Mouse (Mus musculus) CH12.LX (cell line): ENCODE results near the gene Gad1.

Source experiments
- CHD2 ChIP-seq: IDR thresholded peaks from 2 replicates; pipeline ENCODE4 v1.6.1; 2011; ENCODE audit warnings: low read length, improper control_type of control experiment
- CTCF ChIP-seq, 2 experiments: IDR thresholded peaks in 1 of 2; conservative IDR thresholded peaks in 1 of 2; 2 replicates each; pipeline ENCODE4 v1.5.1; 2011 to 2012; ENCODE audit warnings: low read depth in 2 of 2, low read length in 2 of 2, improper control_type of control experiment in 1 of 2, inconsistent platforms in 1 of 2, mild to moderate bottlenecking in 1 of 2, moderate library complexity in 1 of 2
- GABPA ChIP-seq: IDR thresholded peaks from 2 replicates; pipeline ENCODE4 v1.6.1; 2012; ENCODE audit warnings: low read depth, low read length, improper control_type of control experiment, inconsistent platforms; ENCODE audit not compliant: insufficient replicate concordance
- MAFK ChIP-seq: IDR thresholded peaks from 2 replicates; pipeline ENCODE4 v1.6.1; 2011; ENCODE audit warnings: low read length, improper control_type of control experiment; ENCODE audit not compliant: insufficient replicate concordance
- MAZ ChIP-seq: IDR thresholded peaks from 2 replicates; pipeline ENCODE4 v1.6.1; 2012; ENCODE audit warnings: low read depth, mild to moderate bottlenecking, inconsistent platforms, low read length, improper control_type of control experiment, moderate library complexity
- NELFE ChIP-seq: IDR thresholded peaks from 2 replicates; pipeline ENCODE4 v1.6.1; 2011; ENCODE audit warnings: low read depth, low read length, improper control_type of control experiment
- POLR2A ChIP-seq: IDR thresholded peaks from 2 replicates; pipeline ENCODE4 v1.6.1; 2011; ENCODE audit warnings: low read depth, mild to moderate bottlenecking, improper control_type of control experiment, low read length
- RCOR1 ChIP-seq: conservative IDR thresholded peaks from 2 replicates; pipeline ENCODE4 v1.6.1; 2012; ENCODE audit warnings: low read depth, mild to moderate bottlenecking, inconsistent platforms, low read length, improper control_type of control experiment
- UBTF ChIP-seq: IDR thresholded peaks from 2 replicates; pipeline ENCODE4 v1.6.1; 2012; ENCODE audit warnings: low read depth, mild to moderate bottlenecking, inconsistent platforms, low read length, improper control_type of control experiment, moderate library complexity

DNA sequence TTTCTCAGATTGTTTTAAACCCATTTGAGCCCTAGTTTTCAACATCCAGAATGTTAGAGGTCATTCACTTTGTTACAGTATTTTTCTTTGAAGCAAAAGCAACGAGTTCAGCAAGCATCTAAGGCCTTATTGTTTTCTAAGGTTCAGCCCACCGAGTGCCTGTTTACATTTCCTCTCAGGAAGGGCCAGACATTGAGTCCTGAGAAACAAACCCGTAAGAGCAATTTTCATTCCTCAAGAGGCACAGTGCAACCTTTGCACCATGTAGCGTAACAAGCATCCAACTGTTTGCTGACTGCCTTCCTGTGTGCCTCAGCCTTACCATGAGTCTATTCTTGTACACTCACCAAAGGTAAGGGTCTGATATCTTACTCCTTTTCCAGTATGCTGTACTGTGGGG lies at the start of gene Gad1:
- no peak for TF ChIP-seq NELFE
- TF ChIP-seq MAFK: no peak
- no peak for TF ChIP-seq GABPA
- no peak for TF ChIP-seq CHD2
- TF ChIP-seq CTCF (conservative IDR thresholded peaks at IDR 0.05 in 1 of 2, IDR thresholded peaks at IDR 0.05 in 1 of 2; ENCODE audit: low read depth in 2 of 2, low read length in 2 of 2): no peak
- no peak for TF ChIP-seq UBTF
- TF ChIP-seq RCOR1: no peak
- TF ChIP-seq POLR2A: no peak
- no peak for TF ChIP-seq MAZ
